Mouse (Mus musculus): ENCODE measurements at regions not wholly inside any gene's neighbourhood (a gene's known extent, or its start where the extent isn't known, plus 50 kb on each side); places are given as distances from the start of the nearest gene placed in this dataset.

GRCm38 (mm10) chr16:10098511-10098910, 71.5 kb upstream of the Rpl39l start:
- Histone ChIP-seq H3K27me3 (ENCODE audit: control insufficient read depth, insufficient read depth, low read length) (no peaks in the 10 kb centered on the region), H3K27ac (no peak overlapping the region), H3K4me1 (ENCODE audit: control insufficient read depth, insufficient read depth, low read length) (no peaks in the 10 kb centered on the region), H3K36me3 (ENCODE audit: control insufficient read depth, insufficient read depth, low read length) (no peaks in the 10 kb centered on the region), H3K9ac (ENCODE audit: low read depth, low read length) (no peak overlapping the region), H3K79me2 (replicated peaks; ENCODE audit: control insufficient read depth, insufficient read depth, low read length) (no peaks in the 10 kb centered on the region), H3K4me3 (no peak overlapping the region)
- TF ChIP-seq EP300 (IDR thresholded peaks at IDR 0.05; ENCODE audit: insufficient read depth, low read depth, low read length) (no peak), POLR2A (IDR thresholded peaks at IDR 0.05; ENCODE audit: insufficient read depth, low read depth, low read length) (no peak), CTCF (IDR thresholded peaks at IDR 0.05) (no peak)
- DNase-seq = no peak
- 84% methylated on average over 11 of the region's 11 CpGs for WGBS
- intact Hi-C loops (cut with DNase I) = no loop called here

GRCm38 (mm10) chr16:10088461-10089353, 81.3 kb upstream of the Rpl39l start:
- intact Hi-C loops (cut with DNase I) = loop anchor here (10.0 kb wide), 2 partner anchors 306 to 436 kb away; partner anchors contain the start of gene Tekt5
- H3K4me3 ChIP-seq = no peak overlapping the region
- no peak for DNase-seq
- no peaks in the 10 kb centered on the region for H3K27me3 ChIP-seq (ENCODE audit: control insufficient read depth, insufficient read depth, low read length)
- no peak overlapping the region for H3K9ac ChIP-seq (ENCODE audit: low read depth, low read length)
- TF ChIP-seq CTCF (IDR thresholded peaks at IDR 0.05) (peak; percentile 70), EP300 (IDR thresholded peaks at IDR 0.05; ENCODE audit: insufficient read depth, low read depth, low read length) (no peak)
- H3K79me2 ChIP-seq (replicated peaks; ENCODE audit: control insufficient read depth, insufficient read depth, low read length) = no peaks in the 10 kb centered on the region
- no peaks in the 10 kb centered on the region for H3K4me1 ChIP-seq (ENCODE audit: control insufficient read depth, insufficient read depth, low read length)
- H3K27ac ChIP-seq = no peak overlapping the region
- no peaks in the 10 kb centered on the region for H3K36me3 ChIP-seq (ENCODE audit: control insufficient read depth, insufficient read depth, low read length)
- 52% methylated on average over 18 of the region's 18 CpGs for WGBS

- no peak for TF ChIP-seq EP300 (IDR thresholded peaks at IDR 0.05; ENCODE audit: insufficient read depth, low read depth, low read length)
- no peak for TF ChIP-seq POLR2A (IDR thresholded peaks at IDR 0.05; ENCODE audit: insufficient read depth, low read depth, low read length)
- TF ChIP-seq CTCF (IDR thresholded peaks at IDR 0.05) = no peak
- intact Hi-C loops (cut with DNase I) = loop anchor here (10.0 kb wide), 2 partner anchors 308 to 438 kb away; partner anchors contain the start of gene Tekt5
- Histone ChIP-seq H3K27ac (no peak overlapping the region), H3K9ac (ENCODE audit: low read depth, low read length) (no peak overlapping the region), H3K4me1 (ENCODE audit: control insufficient read depth, insufficient read depth, low read length) (no peaks in the 10 kb centered on the region), H3K4me3 (no peak overlapping the region), H3K79me2 (replicated peaks; ENCODE audit: control insufficient read depth, insufficient read depth, low read length) (no peaks in the 10 kb centered on the region), H3K27me3 (ENCODE audit: control insufficient read depth, insufficient read depth, low read length) (no peaks in the 10 kb centered on the region), H3K36me3 (ENCODE audit: control insufficient read depth, insufficient read depth, low read length) (no peaks in the 10 kb centered on the region)
- WGBS = 38% methylated on average over 1 of the region's 1 CpGs
- DNase-seq = no peak
Observed at GRCm38 (mm10) chr16:10086341-10086740, 83.7 kb upstream of the Rpl39l start.

GRCm38 (mm10) chr16:10085429-10085828, 84.6 kb upstream of the Rpl39l start:
- no peaks in the 10 kb centered on the region for H3K36me3 ChIP-seq (ENCODE audit: control insufficient read depth, insufficient read depth, low read length)
- H3K27ac ChIP-seq = no peak overlapping the region
- DNase-seq = no peak
- intact Hi-C loops (cut with DNase I) = loop anchor here (10.0 kb wide), 2 partner anchors 309 to 439 kb away; partner anchors contain the start of gene Tekt5
- no peak for TF ChIP-seq POLR2A (IDR thresholded peaks at IDR 0.05; ENCODE audit: insufficient read depth, low read depth, low read length)
- no peak for TF ChIP-seq CTCF (IDR thresholded peaks at IDR 0.05)
- TF ChIP-seq EP300 (IDR thresholded peaks at IDR 0.05; ENCODE audit: insufficient read depth, low read depth, low read length) = no peak
- no peaks in the 10 kb centered on the region for H3K27me3 ChIP-seq (ENCODE audit: control insufficient read depth, insufficient read depth, low read length)
- H3K4me1 ChIP-seq (ENCODE audit: control insufficient read depth, insufficient read depth, low read length) = no peaks in the 10 kb centered on the region
- WGBS = 48% methylated on average over 5 of the region's 5 CpGs
- no peaks in the 10 kb centered on the region for H3K79me2 ChIP-seq (replicated peaks; ENCODE audit: control insufficient read depth, insufficient read depth, low read length)
- no peak overlapping the region for H3K4me3 ChIP-seq
- no peak overlapping the region for H3K9ac ChIP-seq (ENCODE audit: low read depth, low read length)

- TF ChIP-seq POLR2A (IDR thresholded peaks at IDR 0.05; ENCODE audit: insufficient read depth, low read depth, low read length) (no peak), CTCF (IDR thresholded peaks at IDR 0.05) (no peak), EP300 (IDR thresholded peaks at IDR 0.05; ENCODE audit: insufficient read depth, low read depth, low read length) (no peak)
- Histone ChIP-seq H3K9ac (ENCODE audit: low read depth, low read length) (no peak overlapping the region), H3K79me2 (replicated peaks; ENCODE audit: control insufficient read depth, insufficient read depth, low read length) (no peaks in the 10 kb centered on the region), H3K36me3 (ENCODE audit: control insufficient read depth, insufficient read depth, low read length) (no peaks in the 10 kb centered on the region), H3K4me1 (ENCODE audit: control insufficient read depth, insufficient read depth, low read length) (no peaks in the 10 kb centered on the region), H3K27me3 (ENCODE audit: control insufficient read depth, insufficient read depth, low read length) (no peaks in the 10 kb centered on the region), H3K4me3 (no peak overlapping the region), H3K27ac (no peak overlapping the region)
- intact Hi-C loops (cut with DNase I) = loop anchor here (10.0 kb wide), 2 partner anchors 313 to 443 kb away; partner anchors contain the start of gene Tekt5
- 55% methylated on average over 2 of the region's 2 CpGs for WGBS
- no peak for DNase-seq
Observed at GRCm38 (mm10) chr16:10081751-10082150, 86.4 kb upstream of the Grin2a start.

GRCm38 (mm10) chr16:10080121-10080679, 84.8 kb upstream of the Grin2a start:
- WGBS = 77% methylated on average over 7 of the region's 7 CpGs
- H3K4me3 ChIP-seq = no peak overlapping the region
- no peak overlapping the region for H3K27ac ChIP-seq
- no peak for DNase-seq
- no peaks in the 10 kb centered on the region for H3K27me3 ChIP-seq (ENCODE audit: control insufficient read depth, insufficient read depth, low read length)
- H3K36me3 ChIP-seq (ENCODE audit: control insufficient read depth, insufficient read depth, low read length) = no peaks in the 10 kb centered on the region
- intact Hi-C loops (cut with DNase I) = loop anchor here (10.0 kb wide), 2 partner anchors 315 to 445 kb away; partner anchors contain the start of gene Tekt5
- H3K79me2 ChIP-seq (replicated peaks; ENCODE audit: control insufficient read depth, insufficient read depth, low read length) = no peaks in the 10 kb centered on the region
- H3K4me1 ChIP-seq (ENCODE audit: control insufficient read depth, insufficient read depth, low read length) = no peaks in the 10 kb centered on the region
- no peak overlapping the region for H3K9ac ChIP-seq (ENCODE audit: low read depth, low read length)
- no peak for TF ChIP-seq POLR2A (IDR thresholded peaks at IDR 0.05; ENCODE audit: insufficient read depth, low read depth, low read length)
- TF ChIP-seq CTCF (IDR thresholded peaks at IDR 0.05) = no peak
- TF ChIP-seq EP300 (IDR thresholded peaks at IDR 0.05; ENCODE audit: insufficient read depth, low read depth, low read length) = no peak

Measured in heart, adult 2 months (tissue).